Mouse (Mus musculus): ENCODE measurements around the gene Hoxb4. TPM values are rescaled to one million over a fixed set of nuclear protein-coding genes. Genes with fewer than 3 reads are reported as not detected.
A peak's percentile ranks its signal among the peaks of the same experiment; 100 is the strongest.

Gene Hoxb4
- polyA plus RNA-seq, 1 experiment from 2014 or later = 5.0 TPM

DNA sequence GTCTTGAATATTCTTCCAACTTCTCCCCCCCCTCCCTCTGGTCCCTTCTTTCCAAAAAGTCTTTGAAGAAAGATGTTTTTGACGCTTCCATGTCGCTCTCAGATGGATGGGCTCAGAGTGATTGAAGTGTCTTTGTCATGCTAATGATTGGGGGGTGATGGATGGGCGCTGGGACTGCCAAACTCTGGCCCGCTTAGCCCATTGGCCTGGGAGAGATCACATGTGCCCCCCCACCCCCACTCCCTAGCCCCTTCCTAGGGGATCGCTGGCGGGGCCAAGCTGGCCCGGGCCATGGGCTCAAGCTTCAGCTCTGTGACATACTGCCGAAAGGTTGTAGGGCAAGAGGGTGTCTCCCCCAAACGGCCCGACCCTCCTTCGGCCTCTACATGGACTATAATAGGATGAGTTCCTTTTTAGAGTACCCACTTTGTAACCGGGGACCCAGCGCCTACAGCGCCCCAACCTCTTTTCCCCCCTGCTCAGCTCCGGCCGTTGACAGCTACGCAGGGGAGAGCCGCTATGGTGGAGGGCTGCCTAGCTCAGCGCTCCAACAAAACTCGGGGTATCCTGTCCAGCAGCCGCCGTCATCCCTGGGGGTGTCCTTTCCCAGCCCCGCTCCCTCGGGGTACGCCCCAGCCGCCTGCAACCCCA, 47.5 kb downstream of the Hoxb4 start, which contains the start of gene Hoxb1:
Gene Hoxb1 (plus strand): TSS at position 312 of the 651 bp plus-strand sequence.
- Histone ChIP-seq H3K4me1 (peaks cover 24% of the 10 kb centered on the region), H3K9ac (replicated peaks) (peak within 1 kb of the TSS; percentile 6; the same call in 1 of the 2 replicates), H3K4me2 (peak within 1 kb of the TSS; percentile 55), H3K27me3 (replicated peaks) (no peaks in the 10 kb centered on the region), H3K9me3 (replicated peaks) (no peaks in the 10 kb centered on the region; the same call in 1 of the 2 replicates), H3K4me3 (replicated peaks) (peak within 1 kb of the TSS; percentile 25), H3K36me3 (no peaks in the 10 kb centered on the region), H3K27ac (replicated peaks) (no peak within 1 kb of the TSS)
- peak; percentile 68; the same call in 1 of the 2 replicates for ATAC-seq (ENCODE audit: low FRiP score)
- WGBS = 4% methylated on average over 26 of the region's 26 CpGs

DNA sequence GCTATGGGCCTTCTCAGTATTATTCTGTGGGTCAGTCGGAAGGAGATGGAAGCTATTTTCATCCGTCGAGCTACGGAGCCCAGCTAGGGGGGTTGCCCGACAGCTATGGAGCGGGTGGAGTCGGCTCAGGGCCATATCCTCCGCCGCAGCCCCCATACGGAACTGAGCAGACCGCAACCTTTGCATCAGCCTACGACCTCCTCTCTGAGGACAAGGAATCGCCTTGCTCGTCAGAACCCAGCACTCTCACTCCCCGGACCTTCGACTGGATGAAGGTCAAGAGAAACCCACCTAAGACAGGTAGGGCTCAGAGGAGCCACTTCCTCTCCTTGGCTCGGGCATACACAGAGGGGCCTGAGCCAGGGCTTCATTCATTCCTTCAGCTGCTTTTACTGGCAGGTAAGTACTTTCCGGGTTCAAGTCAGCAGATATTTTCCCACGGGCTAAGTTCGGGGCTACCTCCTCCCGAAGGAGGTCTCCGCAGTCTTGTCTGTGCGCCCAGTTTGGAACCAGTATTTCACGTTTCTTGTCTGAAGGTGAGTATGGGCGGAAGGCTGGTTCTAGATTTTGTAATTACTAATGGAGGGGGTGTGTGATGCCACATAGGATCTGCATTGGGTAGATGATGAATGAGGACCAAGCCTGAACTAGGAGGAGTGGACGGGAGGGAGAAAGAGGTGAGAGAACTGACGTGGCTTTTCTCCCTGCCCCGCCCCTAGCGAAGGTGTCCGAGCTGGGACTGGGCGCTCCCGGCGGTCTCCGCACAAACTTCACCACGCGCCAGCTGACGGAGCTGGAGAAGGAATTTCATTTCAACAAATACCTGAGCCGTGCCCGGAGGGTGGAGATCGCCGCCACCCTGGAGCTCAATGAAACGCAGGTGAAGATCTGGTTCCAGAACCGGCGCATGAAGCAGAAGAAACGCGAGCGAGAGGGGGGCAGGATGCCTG, 48.3 kb downstream of the Hoxb4 start:
- WGBS = 5% methylated on average over 47 of the region's 47 CpGs
- Histone ChIP-seq H3K9me3 (replicated peaks) (no peaks in the 10 kb centered on the region; the same call in 1 of the 2 replicates), H3K9ac (replicated peaks) (peak overlapping the region; percentile 6; the same call in 1 of the 2 replicates), H3K27me3 (replicated peaks) (no peaks in the 10 kb centered on the region), H3K4me2 (peak overlapping the region; percentile 55), H3K27ac (replicated peaks) (no peak overlapping the region), H3K36me3 (no peaks in the 10 kb centered on the region), H3K4me1 (peaks cover 27% of the 10 kb centered on the region), H3K4me3 (replicated peaks) (peak overlapping the region; percentile 25)
- 0 out of 2 replicates have a peak, but pooled peaks have one; percentile 3 for ATAC-seq (ENCODE audit: low FRiP score)

DNA sequence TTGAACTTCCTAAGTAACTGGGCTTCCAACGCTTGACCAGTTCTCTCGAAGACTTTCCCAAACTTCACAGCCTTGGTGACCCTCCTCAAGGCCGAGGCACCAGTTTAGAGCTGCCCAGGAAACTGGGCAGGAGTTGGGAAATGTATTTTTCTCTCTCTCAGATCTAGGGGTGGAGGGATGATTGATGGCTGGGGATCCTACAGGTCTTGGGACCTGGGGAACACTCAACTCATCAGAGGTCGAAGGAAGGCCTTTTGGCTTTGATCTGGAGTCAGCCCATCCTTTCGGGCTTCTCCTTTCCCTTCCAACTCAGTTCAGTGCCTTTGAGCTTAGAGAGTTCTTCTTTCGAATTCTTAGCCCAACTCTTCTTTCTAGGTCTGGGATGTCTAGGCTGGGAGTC, 49.1 kb downstream of the Hoxb4 start:
- H3K27me3 ChIP-seq (replicated peaks) = no peaks in the 10 kb centered on the region
- no peaks in the 10 kb centered on the region; the same call in 1 of the 2 replicates for H3K9me3 ChIP-seq (replicated peaks)
- no peak for ATAC-seq (ENCODE audit: low FRiP score)
- no peak overlapping the region for H3K4me3 ChIP-seq (replicated peaks)
- peak overlapping the region; percentile 55 for H3K4me2 ChIP-seq
- H3K36me3 ChIP-seq = no peaks in the 10 kb centered on the region
- no peak overlapping the region for H3K9ac ChIP-seq (replicated peaks)
- no peak overlapping the region for H3K27ac ChIP-seq (replicated peaks)
- H3K4me1 ChIP-seq = peaks cover 31% of the 10 kb centered on the region
- WGBS = 31% methylated on average over 6 of the region's 6 CpGs

DNA sequence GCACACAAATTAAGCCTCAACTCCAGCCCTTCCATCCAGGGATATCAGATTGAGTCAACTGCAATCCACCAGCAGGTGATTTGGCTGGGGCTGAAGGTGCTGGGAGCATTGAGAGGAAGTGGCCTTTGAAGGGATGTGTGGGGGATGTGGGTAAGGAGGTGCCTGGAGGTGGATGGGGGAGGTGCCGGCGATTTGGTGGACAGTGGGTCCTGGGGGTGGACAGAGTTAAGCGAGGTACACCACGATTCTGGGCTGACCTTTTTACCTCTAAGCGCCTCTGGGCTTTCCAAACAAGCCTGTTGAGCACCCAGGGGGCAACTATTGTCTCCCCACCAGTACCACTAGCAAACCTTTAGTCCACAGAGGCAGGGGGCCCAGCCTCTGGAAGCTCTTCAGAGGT, 50.6 kb downstream of the Hoxb4 start:
- Histone ChIP-seq H3K4me3 (replicated peaks) (no peak overlapping the region), H3K27me3 (replicated peaks) (no peaks in the 10 kb centered on the region), H3K4me1 (peaks cover 31% of the 10 kb centered on the region), H3K27ac (replicated peaks) (no peak overlapping the region), H3K9me3 (replicated peaks) (no peaks in the 10 kb centered on the region), H3K36me3 (no peaks in the 10 kb centered on the region), H3K9ac (replicated peaks) (no peak overlapping the region), H3K4me2 (no peak overlapping the region)
- ATAC-seq (ENCODE audit: low FRiP score) = no peak
- 32% methylated on average over 5 of the region's 5 CpGs for WGBS

DNA sequence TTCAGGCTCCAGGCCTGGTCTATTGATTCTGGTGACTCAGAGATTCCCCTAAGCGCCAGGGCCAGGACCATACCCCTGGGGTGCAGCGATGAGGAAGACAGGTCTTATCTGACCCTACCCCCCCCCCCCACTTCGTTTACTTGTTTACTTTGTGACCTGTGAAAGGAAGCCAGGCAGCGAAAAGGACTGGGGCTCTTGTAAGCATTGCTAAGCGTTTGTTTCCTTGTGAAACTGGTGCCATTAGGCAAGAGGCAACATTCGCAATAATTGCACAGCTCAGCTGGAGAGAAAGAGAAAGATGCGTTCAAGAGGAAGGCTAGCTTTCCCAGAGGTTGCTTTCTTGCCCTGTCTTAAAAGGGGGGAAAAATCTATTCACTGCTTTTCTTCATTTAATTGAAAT, 51.1 kb downstream of the Hoxb4 start:
- no peak overlapping the region for H3K9ac ChIP-seq (replicated peaks)
- 31% methylated on average over 7 of the region's 7 CpGs for whole genome bisulfite sequencing
- ATAC-seq (ENCODE audit: low FRiP score) = no peak

More for the DNA sequence above, 51.1 kb downstream of the Hoxb4 start:
- no peaks in the 10 kb centered on the region for H3K9me3 ChIP-seq (replicated peaks)
- H3K4me2 ChIP-seq = no peak overlapping the region
- H3K27me3 ChIP-seq (replicated peaks) = no peaks in the 10 kb centered on the region
- H3K4me1 ChIP-seq = peaks cover 31% of the 10 kb centered on the region
- H3K36me3 ChIP-seq = no peaks in the 10 kb centered on the region
- H3K4me3 ChIP-seq (replicated peaks) = no peak overlapping the region
- no peak overlapping the region for H3K27ac ChIP-seq (replicated peaks)

MicroRNA genes within 50 kb of the gene (microRNA counts, 519-probe panel; counts per million panel counts)
- 4,412 counts per million, percentile 97 among the panel's probes with 10 or more counts for microRNA mmu-miR-10a

Small RNA genes lying within 50 kb of the gene (microRNA-seq; reads per million reads assigned to microRNA genes)
- 187,043 reads per million, percentile 100 among the genes with 10 or more reads in this experiment for gene Mir10a

Other genes with a start within 250 kb of the Hoxb4 start
- 863 and 912 TPM in 2 replicates for gene Atp5g1, start 242.6 kb upstream of the Hoxb4 start, polyA plus RNA-seq (2015; fragmentation: Nextera tagmentation; extraction: Ambion mirVana)
- not detected in 2 replicates for gene Calcoco2, start 206.3 kb upstream of the Hoxb4 start, polyA plus RNA-seq (2015; fragmentation: Nextera tagmentation; extraction: Ambion mirVana)
- gene Ttll6, start 184.5 kb upstream of the Hoxb4 start, polyA plus RNA-seq (2015; fragmentation: Nextera tagmentation; extraction: Ambion mirVana) = 0.23 and 0.46 TPM in 2 replicates
- 0.15 and 1.9 TPM in 2 replicates for gene Hoxb13, start 124.0 kb upstream of the Hoxb4 start, polyA plus RNA-seq (2015; fragmentation: Nextera tagmentation; extraction: Ambion mirVana)
- 55.7 and 57.5 TPM in 2 replicates for gene Hoxb9, start 46.8 kb upstream of the Hoxb4 start, polyA plus RNA-seq (2015; fragmentation: Nextera tagmentation; extraction: Ambion mirVana)
- 63.1 and 71.8 TPM in 2 replicates for gene Hoxb8, start 36.4 kb upstream of the Hoxb4 start, polyA plus RNA-seq (2015; fragmentation: Nextera tagmentation; extraction: Ambion mirVana)
- 101 and 115 TPM in 2 replicates for gene Hoxb7, start 31.6 kb upstream of the Hoxb4 start, polyA plus RNA-seq (2015; fragmentation: Nextera tagmentation; extraction: Ambion mirVana)
- gene Hoxb6, start 25.8 kb upstream of the Hoxb4 start, polyA plus RNA-seq (2015; fragmentation: Nextera tagmentation; extraction: Ambion mirVana) = 109 and 135 TPM in 2 replicates
- 39.5 and 106 TPM in 2 replicates for gene Hoxb5, start 14.9 kb upstream of the Hoxb4 start, polyA plus RNA-seq (2015; fragmentation: Nextera tagmentation; extraction: Ambion mirVana)
- gene Hoxb3, start 5.1 kb downstream of the Hoxb4 start, polyA plus RNA-seq (2015; fragmentation: Nextera tagmentation; extraction: Ambion mirVana) = 8.0 and 12.6 TPM in 2 replicates
- 33.7 and 42.3 TPM in 2 replicates for gene Hoxb2, start 32.3 kb downstream of the Hoxb4 start, polyA plus RNA-seq (2015; fragmentation: Nextera tagmentation; extraction: Ambion mirVana)
- 0.38 and 0.65 TPM in 2 replicates for gene Hoxb1, start 47.5 kb downstream of the Hoxb4 start, polyA plus RNA-seq (2015; fragmentation: Nextera tagmentation; extraction: Ambion mirVana)
- gene Skap1, start 146.3 kb downstream of the Hoxb4 start, polyA plus RNA-seq (2015; fragmentation: Nextera tagmentation; extraction: Ambion mirVana) = 7.9 and 24.2 TPM in 2 replicates

All from neural tube, embryonic 15.5 days (tissue).